Mouse (Mus musculus) kidney, embryonic 16.5 days (tissue): Measurements from ENCODE around the gene Col27a1. TPM values are rescaled to one million over a fixed set of nuclear protein-coding genes. Genes with fewer than 3 reads are reported as not detected.

Experiments used
- ATAC-seq: fragments of 200-750 bp; cut with Nextera tagmentation; 2 replicates; pipeline ENCODE4 v1.8.0; 2017; ENCODE audit warnings: moderate TSS enrichment; ENCODE audit not compliant: low FRiP score, low TSS enrichment
- H3K27ac ChIP-seq: fragments of 300-500 bp; sonication (generic); 2 replicates; pipeline ENCODE4 v1.5.1; 2014; ENCODE audit warnings: low read length
- H3K27me3 ChIP-seq: fragments of 300-500 bp; sonication (generic); 2 replicates; pipeline ENCODE4 v1.6.1; 2014; ENCODE audit warnings: low read length, control low read depth, mixed read lengths; ENCODE audit not compliant: insufficient read depth
- H3K36me3 ChIP-seq: fragments of 300-500 bp; sonication (generic); 2 replicates; pipeline ENCODE4 v1.6.1; 2014; ENCODE audit warnings: low read length, control low read depth, mixed read lengths; ENCODE audit not compliant: insufficient read depth
- H3K4me1 ChIP-seq: fragments of 300-500 bp; sonication (generic); 2 replicates; pipeline ENCODE4 v1.6.1; 2014; ENCODE audit warnings: low read length, control low read depth, mixed read lengths; ENCODE audit not compliant: insufficient read depth
- H3K4me2 ChIP-seq: fragments of 300-500 bp; sonication (generic); replicated peaks from 2 replicates; pipeline ENCODE4 v1.6.1; 2014; ENCODE audit warnings: low read depth, low read length
- H3K4me3 ChIP-seq: fragments of 300-500 bp; sonication (generic); 2 replicates; pipeline ENCODE4 v1.5.1; 2014; ENCODE audit warnings: mild to moderate bottlenecking, low read length
- H3K9ac ChIP-seq: fragments of 300-500 bp; sonication (generic); replicated peaks from 2 replicates; pipeline ENCODE4 v1.6.1; 2014; ENCODE audit warnings: low read length
- H3K9me3 ChIP-seq: fragments of 300-500 bp; sonication (generic); 2 replicates; pipeline ENCODE4 v1.6.1; 2016; ENCODE audit warnings: low read length, control low read depth
- WGBS: fragments of 180-500 bp; shearing (Covaris S2); extraction: QIAGEN DNeasy Blood & Tissue Kit; methylation state at CpG from one replicate; pipeline ENCODE4 v1.1.7; 2014; 5-methylcytosine and 5-hydroxymethylcytosine counted together
- polyA plus RNA-seq: library from polyadenylated mRNA; unstranded; fragments of >200 nt; fragmentation: Nextera tagmentation; extraction: Ambion mirVana; gene quantifications from 2 replicates; pipeline ENCODE4 v1.2.1, GENCODE M21; 2015

Col27a1 gene
- polyA plus RNA-seq, 1 experiment from 2014 or later: 7.3 TPM

DNA sequence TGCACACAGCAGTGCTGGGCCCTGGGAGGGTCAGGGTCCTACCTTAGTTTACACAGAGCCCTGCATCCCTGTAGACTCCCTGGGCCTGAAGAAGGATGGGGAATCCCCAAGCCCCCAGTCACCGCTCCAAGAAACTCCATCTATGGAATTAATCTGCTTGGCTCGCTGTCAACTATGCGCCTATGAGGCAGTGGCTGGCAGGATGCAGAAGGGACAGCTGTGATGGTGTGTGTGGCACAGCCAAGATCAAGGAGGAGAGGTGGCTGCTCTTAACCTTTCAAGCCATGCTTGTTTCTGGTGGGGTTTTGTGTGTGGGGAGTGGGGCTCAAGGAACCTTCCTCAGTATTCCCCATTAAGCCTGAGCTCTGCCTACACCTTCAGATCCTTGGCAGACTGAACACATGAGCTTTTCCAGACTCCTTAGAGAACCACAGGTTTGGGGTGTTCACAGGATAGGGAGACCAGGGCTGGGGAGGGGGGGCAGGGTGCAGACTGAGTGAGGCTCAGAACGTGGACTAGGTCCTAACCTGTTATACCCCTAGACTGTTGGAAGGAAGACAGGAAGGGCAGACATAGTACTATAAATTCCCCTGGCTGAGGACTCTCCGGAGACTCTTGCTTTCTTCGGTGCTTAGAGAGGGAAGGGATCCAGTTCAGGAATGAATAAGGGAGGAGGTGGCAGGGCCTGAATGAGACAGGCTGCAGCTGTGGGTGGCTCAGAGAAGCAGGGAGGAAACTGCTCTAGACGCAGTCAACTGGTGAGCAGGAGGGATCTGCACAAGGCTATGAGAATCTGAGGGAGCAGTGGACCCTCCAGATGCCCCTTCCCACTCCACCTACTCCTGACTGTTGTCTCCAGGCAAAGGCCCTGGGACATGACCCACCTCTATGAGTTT is 20.0 kb downstream of the Col27a1 start:
- Histone ChIP-seq H3K4me3 (no peak overlapping the region), H3K9ac (no peak overlapping the region), H3K4me2 (no peak overlapping the region), H3K9me3 (no peaks in the 10 kb centered on the region), H3K36me3 (no peaks in the 10 kb centered on the region), H3K4me1 (peaks cover 67% of the 10 kb centered on the region), H3K27me3 (no peaks in the 10 kb centered on the region), H3K27ac (peak overlapping the region; percentile 75)
- ATAC-seq: peak; percentile 58
- 38% methylated on average over 7 of the region's 7 CpGs for WGBS

DNA sequence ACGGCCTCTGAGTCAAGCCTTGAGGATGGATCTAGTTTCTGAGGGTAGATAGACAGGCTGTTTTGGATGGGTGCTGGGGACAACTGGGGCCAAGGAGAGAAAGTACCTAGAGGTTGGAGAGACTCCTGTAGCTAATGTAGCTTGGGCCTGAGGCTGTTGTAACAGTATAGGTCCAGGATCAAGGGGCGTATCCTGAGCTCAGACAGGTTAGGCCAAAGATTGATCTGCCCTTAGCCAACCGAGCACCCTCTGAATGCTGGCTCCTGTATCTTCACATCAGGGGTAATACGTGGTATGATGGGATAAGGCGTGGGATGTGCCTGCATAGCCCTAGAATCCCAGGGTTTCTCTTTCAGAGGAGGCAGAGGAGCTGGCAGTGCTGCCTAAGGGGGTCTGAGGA is 21.0 kb downstream of the Col27a1 start:
- WGBS: 80% methylated on average over 5 of the region's 5 CpGs
- Histone ChIP-seq H3K27me3 (no peaks in the 10 kb centered on the region), H3K9ac (no peak overlapping the region), H3K4me3 (no peak overlapping the region), H3K27ac (no peak overlapping the region), H3K4me1 (peaks cover 62% of the 10 kb centered on the region), H3K9me3 (no peaks in the 10 kb centered on the region), H3K4me2 (no peak overlapping the region), H3K36me3 (no peaks in the 10 kb centered on the region)
- ATAC-seq: no peak

DNA sequence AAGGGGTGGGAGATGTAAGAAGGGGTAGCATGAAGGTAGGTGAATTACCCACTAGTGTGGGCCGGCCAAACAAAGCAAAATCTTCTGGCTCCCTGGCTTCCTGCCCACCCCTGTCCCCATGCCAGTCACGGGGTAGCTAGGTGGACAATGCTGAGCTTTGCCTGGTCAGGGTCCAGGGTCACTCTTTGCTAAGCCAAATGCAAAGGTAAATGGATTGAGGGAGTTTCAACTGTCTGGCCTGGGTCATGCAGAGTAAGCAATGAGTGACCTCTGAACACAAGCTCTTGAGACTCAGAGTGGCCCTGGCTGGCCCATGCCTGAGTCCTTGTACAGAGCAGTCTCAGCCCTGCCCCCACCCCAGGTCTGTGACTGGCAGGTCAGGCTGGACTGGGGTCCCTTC is 22.4 kb downstream of the Col27a1 start:
- Histone ChIP-seq H3K36me3 (peaks cover 7% of the 10 kb centered on the region; the same call in 1 of the 2 replicates), H3K4me1 (peaks cover 55% of the 10 kb centered on the region), H3K9me3 (0 out of 2 replicates have a peak, but pooled peaks cover 3% of the 10 kb centered on the region), H3K4me3 (no peak overlapping the region), H3K27ac (no peak overlapping the region), H3K9ac (no peak overlapping the region), H3K27me3 (no peaks in the 10 kb centered on the region), H3K4me2 (no peak overlapping the region)
- peak; percentile 50 for ATAC-seq
- WGBS: 55% methylated on average over 2 of the region's 2 CpGs

DNA sequence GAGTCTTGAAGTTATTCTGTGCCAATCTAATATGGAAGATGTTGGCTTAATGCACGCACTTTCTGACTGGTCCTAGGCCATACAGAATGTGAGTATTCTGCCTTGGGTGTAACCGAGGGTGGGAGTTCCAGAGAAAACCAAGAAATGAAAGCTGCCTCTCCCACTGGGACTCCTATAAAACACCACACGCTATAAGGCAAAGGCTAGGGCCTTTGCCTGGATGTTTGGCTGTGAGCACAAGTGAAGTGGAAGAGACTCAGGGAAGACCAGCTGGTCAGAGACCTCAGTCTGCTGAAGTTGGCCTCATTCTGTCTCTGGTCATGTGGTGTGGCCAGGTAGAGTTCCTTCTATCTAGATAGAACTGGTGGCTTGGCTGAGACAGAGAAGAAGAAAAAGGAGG is 23.4 kb downstream of the Col27a1 start:
- peaks cover 54% of the 10 kb centered on the region for H3K4me1 ChIP-seq

DNA sequence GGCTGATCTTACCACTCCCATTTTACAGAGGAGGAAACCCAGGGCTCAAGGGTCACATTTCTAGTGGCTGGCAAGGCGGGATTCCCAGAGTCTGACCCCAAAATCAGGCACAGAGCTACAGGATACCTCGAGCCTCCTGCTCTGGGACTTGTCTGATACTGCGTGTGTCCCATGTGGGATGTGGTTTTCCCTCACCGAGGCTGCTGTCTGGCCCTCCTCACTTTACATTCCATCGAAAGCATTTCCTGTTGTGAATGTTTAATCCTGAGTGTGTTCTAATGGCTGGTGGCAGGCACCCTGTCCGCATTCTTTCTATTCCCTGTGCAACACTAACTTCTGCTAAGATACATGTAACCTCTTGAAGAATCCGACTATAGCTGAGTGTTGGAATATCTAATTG is 24.3 kb downstream of the Col27a1 start:
- peak; percentile 25; the same call in 1 of the 2 replicates for ATAC-seq
- Histone ChIP-seq H3K4me3 (no peak overlapping the region), H3K4me2 (no peak overlapping the region), H3K27me3 (no peaks in the 10 kb centered on the region), H3K36me3 (peaks cover 12% of the 10 kb centered on the region; the same call in 1 of the 2 replicates), H3K9me3 (0 out of 2 replicates have a peak, but pooled peaks cover 3% of the 10 kb centered on the region), H3K27ac (peak overlapping the region; percentile 81), H3K9ac (no peak overlapping the region), H3K4me1 (peaks cover 47% of the 10 kb centered on the region)
- WGBS: 21% methylated on average over 7 of the region's 7 CpGs

More for the DNA sequence above, 23.4 kb downstream of the Col27a1 start:
- Histone ChIP-seq H3K4me2 (no peak overlapping the region), H3K9ac (no peak overlapping the region), H3K9me3 (0 out of 2 replicates have a peak, but pooled peaks cover 3% of the 10 kb centered on the region), H3K27me3 (no peaks in the 10 kb centered on the region), H3K27ac (no peak overlapping the region; the same call in 1 of the 2 replicates), H3K4me3 (no peak overlapping the region), H3K36me3 (peaks cover 12% of the 10 kb centered on the region; the same call in 1 of the 2 replicates)
- WGBS: 65% methylated on average over 3 of the region's 3 CpGs
- ATAC-seq: no peak

DNA sequence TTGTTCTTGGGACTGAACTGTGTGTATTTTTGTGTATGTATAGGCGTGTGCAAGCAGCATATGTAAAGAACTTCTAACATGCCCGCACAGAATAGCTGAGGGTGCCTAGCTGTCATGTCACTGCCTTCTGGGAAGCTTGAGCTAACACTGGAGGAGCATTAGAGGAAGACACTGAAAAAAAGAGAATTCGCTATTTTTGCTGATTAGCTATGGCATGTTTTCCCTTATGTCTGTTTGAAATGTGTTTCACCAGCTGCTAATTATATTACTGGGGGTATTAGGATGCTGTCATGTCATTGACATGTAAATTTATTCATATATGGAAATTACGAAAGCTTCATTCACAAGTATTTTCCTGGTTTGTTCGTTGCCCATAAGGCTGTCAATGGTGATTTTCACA is 24.9 kb downstream of the Col27a1 start:
- H3K27me3 ChIP-seq: no peaks in the 10 kb centered on the region
- 87% methylated on average over 5 of the region's 5 CpGs for WGBS
- H3K9me3 ChIP-seq: 0 out of 2 replicates have a peak, but pooled peaks cover 3% of the 10 kb centered on the region
- no peak overlapping the region for H3K4me2 ChIP-seq
- H3K4me3 ChIP-seq: no peak overlapping the region
- H3K27ac ChIP-seq: peak overlapping the region; percentile 81
- no peak for ATAC-seq
- peaks cover 12% of the 10 kb centered on the region; the same call in 1 of the 2 replicates for H3K36me3 ChIP-seq
- H3K4me1 ChIP-seq: peaks cover 41% of the 10 kb centered on the region
- no peak overlapping the region for H3K9ac ChIP-seq

DNA sequence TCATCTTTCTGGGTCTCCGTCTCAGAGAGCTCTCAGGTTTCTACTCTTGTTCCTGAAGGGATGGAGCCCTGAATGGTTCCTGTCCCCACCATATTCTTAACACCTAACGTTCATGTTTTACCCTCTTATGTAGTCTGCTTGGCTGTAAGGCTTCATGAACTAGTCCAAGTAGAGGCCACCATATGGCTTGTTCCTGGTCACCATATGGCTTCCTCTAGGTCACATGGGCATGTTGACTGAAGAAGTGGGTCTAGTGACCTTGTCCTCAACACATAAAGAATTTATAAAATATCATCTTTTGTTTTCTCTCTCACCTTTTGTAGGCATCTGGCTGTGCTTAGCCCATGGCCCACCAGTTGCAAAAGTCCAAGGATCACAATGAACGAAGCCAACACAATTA is 27.2 kb downstream of the Col27a1 start:
- H3K27me3 ChIP-seq: no peaks in the 10 kb centered on the region
- peaks cover 21% of the 10 kb centered on the region for H3K4me1 ChIP-seq

DNA sequence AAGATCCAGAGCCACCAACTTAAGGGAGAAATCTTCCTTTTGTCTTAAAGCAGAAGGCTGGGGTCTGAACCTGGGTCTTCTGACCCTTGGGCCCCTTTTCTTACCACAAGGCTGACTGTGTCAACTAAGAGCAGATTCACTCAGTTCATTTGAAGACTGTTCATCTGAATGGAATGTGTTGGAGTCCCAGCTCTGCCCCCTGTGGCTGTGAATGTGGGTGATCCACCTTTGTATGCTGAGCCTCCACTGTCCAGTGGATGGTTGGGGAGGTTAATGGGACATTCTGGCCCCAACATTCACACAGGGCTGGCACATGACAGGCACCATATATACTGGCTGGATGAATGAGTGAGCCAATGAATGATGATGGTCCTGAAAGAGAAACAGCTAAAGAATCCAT is 34.2 kb downstream of the Col27a1 start:
- Histone ChIP-seq H3K27me3 (no peaks in the 10 kb centered on the region), H3K4me3 (no peak overlapping the region), H3K9ac (no peak overlapping the region), H3K27ac (no peak overlapping the region), H3K4me2 (no peak overlapping the region), H3K9me3 (no peaks in the 10 kb centered on the region), H3K36me3 (no peaks in the 10 kb centered on the region), H3K4me1 (no peaks in the 10 kb centered on the region)
- ATAC-seq: no peak; the same call in 1 of the 2 replicates

More for the DNA sequence above, 27.2 kb downstream of the Col27a1 start:
- 86% methylated on average over 3 of the region's 3 CpGs for WGBS
- H3K27ac ChIP-seq: no peak overlapping the region
- H3K9ac ChIP-seq: no peak overlapping the region
- no peak overlapping the region for H3K4me3 ChIP-seq
- peaks cover 12% of the 10 kb centered on the region; the same call in 1 of the 2 replicates for H3K36me3 ChIP-seq
- no peak overlapping the region for H3K4me2 ChIP-seq
- ATAC-seq: no peak
- H3K9me3 ChIP-seq: 0 out of 2 replicates have a peak, but pooled peaks cover 3% of the 10 kb centered on the region

DNA sequence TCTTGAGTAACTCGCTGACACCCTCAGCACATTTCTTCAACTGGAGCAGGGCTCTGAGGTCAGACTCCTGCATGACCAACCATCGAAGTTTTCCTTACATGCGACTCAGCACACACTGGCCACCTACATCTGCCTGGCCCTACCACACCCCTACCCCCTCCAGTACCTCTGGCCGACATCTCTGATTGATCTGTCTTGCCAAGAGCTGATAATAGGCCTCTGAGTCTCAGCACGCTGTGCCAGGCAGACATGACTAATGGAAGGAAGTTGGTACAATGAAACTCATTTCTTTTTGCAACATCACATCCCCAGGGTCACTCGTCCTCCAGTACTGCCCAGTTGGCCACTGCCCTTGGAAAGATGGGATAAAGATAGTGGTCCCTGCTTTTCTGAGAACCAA is 35.1 kb downstream of the Col27a1 start:
- 70% methylated on average over 6 of the region's 6 CpGs for WGBS
- no peaks in the 10 kb centered on the region for H3K36me3 ChIP-seq
- no peak for ATAC-seq

DNA sequence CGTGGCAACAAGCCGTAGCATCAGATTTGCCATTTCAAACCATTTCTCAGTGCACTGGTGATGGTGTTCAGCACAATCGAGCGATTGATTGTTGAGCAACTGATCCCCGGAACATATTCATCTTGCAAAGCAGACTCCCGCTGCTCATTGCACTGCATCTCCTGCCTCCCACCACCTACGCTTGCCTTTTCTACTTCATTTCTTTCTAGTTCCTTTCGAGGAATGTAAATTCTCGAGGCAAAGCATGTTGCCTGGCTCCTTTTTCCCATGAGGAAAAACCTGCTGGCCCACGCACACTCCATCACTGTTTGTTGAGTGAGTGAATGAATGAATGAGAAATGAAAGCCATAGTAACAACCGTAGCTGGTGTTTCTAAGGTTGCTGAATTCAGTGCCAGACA is 38.0 kb downstream of the Col27a1 start:
- no peaks in the 10 kb centered on the region for H3K27me3 ChIP-seq
- H3K4me3 ChIP-seq: no peak overlapping the region
- ATAC-seq: no peak
- 80% methylated on average over 11 of the region's 11 CpGs for WGBS
- no peaks in the 10 kb centered on the region for H3K36me3 ChIP-seq
- no peak overlapping the region for H3K9ac ChIP-seq
- H3K9me3 ChIP-seq: no peaks in the 10 kb centered on the region
- no peak overlapping the region for H3K4me2 ChIP-seq
- no peak overlapping the region for H3K27ac ChIP-seq
- no peaks in the 10 kb centered on the region for H3K4me1 ChIP-seq

More for the DNA sequence above, 35.1 kb downstream of the Col27a1 start:
- H3K27ac ChIP-seq: no peak overlapping the region
- H3K27me3 ChIP-seq: no peaks in the 10 kb centered on the region
- H3K4me2 ChIP-seq: no peak overlapping the region
- no peaks in the 10 kb centered on the region for H3K9me3 ChIP-seq
- H3K4me1 ChIP-seq: no peaks in the 10 kb centered on the region
- no peak overlapping the region for H3K9ac ChIP-seq
- no peak overlapping the region for H3K4me3 ChIP-seq
